Mouse (Mus musculus) ES-E14 (cell line): ENCODE measurements at regions not wholly inside any gene's neighbourhood (a gene's known extent, or its start where the extent isn't known, plus 50 kb on each side); places are given as distances from the start of the nearest gene placed in this dataset.

Source experiments
- DNase-seq: peaks from one replicate; pipeline ENCODE4 v3.0.0-alpha.2; 2013; ENCODE audit warnings: low read depth, low spot score
- H3K27ac ChIP-seq: 2 replicates; pipeline ENCODE4 v1.5.1; 2012; ENCODE audit warnings: low read depth, mild to moderate bottlenecking, low read length, moderate library complexity, mixed read lengths; ENCODE audit not compliant: poor library complexity, insufficient read depth, severe bottlenecking
- H3K36me3 ChIP-seq: 2 replicates; pipeline ENCODE4 v1.6.1; 2012; ENCODE audit warnings: mild to moderate bottlenecking, low read length, moderate library complexity, mixed read lengths; ENCODE audit not compliant: control insufficient read depth, poor library complexity, insufficient read depth, severe bottlenecking
- H3K4me1 ChIP-seq, 2 experiments: fragments of 150-350 bp in 1 of 2; sonication (generic) in 1 of 2; 2 replicates each; pipeline ENCODE4 v1.6.1; 2012; ENCODE audit warnings: low read length in 2 of 2, mild to moderate bottlenecking in 1 of 2, mixed read lengths in 1 of 2; ENCODE audit not compliant: control insufficient read depth in 2 of 2, insufficient read depth in 2 of 2, poor library complexity in 1 of 2
- H3K4me3 ChIP-seq, 2 experiments: fragments of 150-350 bp in 1 of 2; sonication (generic) in 1 of 2; 2 replicates each; pipeline ENCODE4 v1.5.1; 2012; ENCODE audit warnings: low read length in 2 of 2, low read depth in 1 of 2, mild to moderate bottlenecking in 1 of 2, mixed read lengths in 1 of 2; ENCODE audit not compliant: insufficient read depth in 1 of 2, poor library complexity in 1 of 2, severe bottlenecking in 1 of 2
- H3K9ac ChIP-seq: 2 replicates; pipeline ENCODE4 v1.6.1; 2012; ENCODE audit warnings: low read depth, mild to moderate bottlenecking, low read length, mixed read lengths; ENCODE audit not compliant: poor library complexity, insufficient read depth, severe bottlenecking
- H3K9me3 ChIP-seq: fragments of 150-350 bp; sonication (generic); 2 replicates; pipeline ENCODE4 v1.6.1; 2012; ENCODE audit warnings: low read depth, mild to moderate bottlenecking, low read length; ENCODE audit not compliant: control insufficient read depth, insufficient read depth
- CHD2 ChIP-seq: IDR thresholded peaks from 2 replicates; pipeline ENCODE4 v1.6.1; 2014; ENCODE audit warnings: mild to moderate bottlenecking, low read depth, low read length, inconsistent platforms
- HCFC1 ChIP-seq: IDR thresholded peaks from 2 replicates; pipeline ENCODE4 v1.6.1; 2012; ENCODE audit warnings: low read length, inconsistent platforms, borderline replicate concordance; ENCODE audit not compliant: insufficient read depth
- MAFK ChIP-seq: IDR thresholded peaks from 2 replicates; pipeline ENCODE4 v1.6.1; 2014; ENCODE audit warnings: mild to moderate bottlenecking, low read depth, low read length, inconsistent platforms; ENCODE audit not compliant: insufficient read depth
- ZC3H11A ChIP-seq: IDR thresholded peaks from 2 replicates; pipeline ENCODE4 v1.6.1; 2012; ENCODE audit warnings: low read depth, mild to moderate bottlenecking, inconsistent platforms, low read length, borderline replicate concordance
- ZNF384 ChIP-seq: IDR thresholded peaks from 2 replicates; pipeline ENCODE4 v1.6.1; 2012; ENCODE audit warnings: low read depth, low read length, inconsistent platforms
- in situ Hi-C, 2 experiments: fragments of 600-800 bp; cut with MboI; formaldehyde crosslinking; loops; one replicate each; pipeline ENCODE4 v1.15.1; 2025; ENCODE audit warnings: low sequenced_read_pairs in 2 of 2, inconsistent platforms in 1 of 2; ENCODE audit not compliant: unreplicated experiment in 2 of 2

DNA sequence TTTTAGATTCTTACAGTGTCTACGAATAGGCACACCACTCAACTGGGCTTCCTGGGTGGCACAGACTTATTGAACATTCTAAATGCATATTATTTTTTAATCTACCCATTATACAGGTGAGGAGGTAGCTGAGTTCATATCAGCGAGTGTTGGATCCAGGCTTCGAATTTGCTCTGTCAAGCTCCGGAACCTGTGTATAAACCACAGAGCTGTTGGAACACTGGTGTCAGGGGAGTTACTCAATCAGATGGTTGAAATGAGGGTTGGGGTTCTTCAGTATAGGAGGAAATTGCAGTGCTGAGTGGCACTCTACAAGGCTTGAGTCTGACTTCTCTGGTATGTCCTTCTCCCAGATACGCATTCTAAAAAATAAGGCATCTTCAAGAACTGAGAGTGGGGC is 263.1 kb downstream of the Maf start:
- Histone ChIP-seq H3K36me3 (no peaks in the 10 kb centered on the region), H3K27ac (no peak overlapping the region), H3K4me3 (no peak overlapping the region), H3K9ac (no peak overlapping the region), H3K9me3 (no peaks in the 10 kb centered on the region), H3K4me1 (no peaks in the 10 kb centered on the region)
- in situ Hi-C loops = no loop called here
- no peak for DNase-seq
- no peak for TF ChIP-seq ZNF384
- TF ChIP-seq ZC3H11A = no peak
- TF ChIP-seq CHD2 = no peak
- TF ChIP-seq HCFC1 = no peak
- no peak for TF ChIP-seq MAFK

GRCm38 (mm10) chr8:115441943-115442550 is 265.5 kb downstream of the Maf start:
- no peak for TF ChIP-seq CHD2
- no peak for TF ChIP-seq ZNF384
- TF ChIP-seq MAFK = no peak
- no peak for TF ChIP-seq ZC3H11A
- no peak for TF ChIP-seq HCFC1
- no peak overlapping the region for H3K4me3 ChIP-seq
- H3K27ac ChIP-seq = no peak overlapping the region
- DNase-seq = no peak
- no peaks in the 10 kb centered on the region for H3K4me1 ChIP-seq
- no peak overlapping the region for H3K9ac ChIP-seq
- H3K9me3 ChIP-seq = no peaks in the 10 kb centered on the region
- H3K36me3 ChIP-seq = no peaks in the 10 kb centered on the region
- in situ Hi-C loops = no loop called here

- Histone ChIP-seq H3K36me3 (no peaks in the 10 kb centered on the region), H3K4me3 (no peak overlapping the region), H3K4me1 (no peaks in the 10 kb centered on the region), H3K9ac (no peak overlapping the region), H3K9me3 (no peaks in the 10 kb centered on the region), H3K27ac (no peak overlapping the region)
- TF ChIP-seq ZNF384 = no peak
- TF ChIP-seq ZC3H11A = no peak
- no peak for TF ChIP-seq MAFK
- no peak for TF ChIP-seq HCFC1
- TF ChIP-seq CHD2 = no peak
- in situ Hi-C loops = no loop called here
- no peak for DNase-seq
Observed at GRCm38 (mm10) chr8:115441323-115441722, 266.3 kb downstream of the Maf start.

DNA sequence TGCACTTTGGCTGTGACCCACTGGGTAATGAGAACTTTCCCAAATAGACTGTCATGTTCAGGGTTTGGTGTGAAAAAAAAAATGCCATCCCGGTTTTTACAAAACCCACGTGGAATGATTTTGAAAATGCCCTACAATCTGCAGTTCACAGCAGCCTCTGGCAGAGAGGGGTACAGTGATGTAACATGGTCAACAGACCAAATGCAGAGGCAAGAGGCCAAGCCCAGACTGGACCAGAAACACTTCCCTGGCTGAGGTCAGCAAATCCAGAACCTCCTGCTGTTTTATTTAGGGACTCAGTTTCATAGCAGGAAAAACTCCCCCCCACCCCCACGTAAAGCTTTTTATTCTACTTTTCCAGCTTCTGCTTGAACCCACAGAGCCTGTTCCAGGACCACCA is 267.4 kb downstream of the Maf start:
- in situ Hi-C loops = no loop called here
- no peak for DNase-seq
- H3K4me3 ChIP-seq = no peak overlapping the region
- no peaks in the 10 kb centered on the region for H3K36me3 ChIP-seq
- no peaks in the 10 kb centered on the region for H3K9me3 ChIP-seq
- H3K4me1 ChIP-seq = no peaks in the 10 kb centered on the region
- TF ChIP-seq MAFK (no peak), CHD2 (no peak), ZNF384 (no peak), ZC3H11A (no peak), HCFC1 (no peak)
- no peak overlapping the region for H3K27ac ChIP-seq
- H3K9ac ChIP-seq = no peak overlapping the region

- H3K9me3 ChIP-seq = no peaks in the 10 kb centered on the region
Observed at GRCm38 (mm10) chr8:115439512-115439911, 268.1 kb downstream of the Maf start.

More at GRCm38 (mm10) chr8:115439512-115439911, 268.1 kb downstream of the Maf start:
- Histone ChIP-seq H3K4me3 (no peak overlapping the region), H3K27ac (no peak overlapping the region), H3K4me1 (no peaks in the 10 kb centered on the region), H3K36me3 (no peaks in the 10 kb centered on the region), H3K9ac (no peak overlapping the region)
- no peak for DNase-seq
- TF ChIP-seq MAFK (no peak), HCFC1 (no peak), ZC3H11A (no peak), ZNF384 (no peak), CHD2 (no peak)
- in situ Hi-C loops = no loop called here
